In the genomic region with DNA sequence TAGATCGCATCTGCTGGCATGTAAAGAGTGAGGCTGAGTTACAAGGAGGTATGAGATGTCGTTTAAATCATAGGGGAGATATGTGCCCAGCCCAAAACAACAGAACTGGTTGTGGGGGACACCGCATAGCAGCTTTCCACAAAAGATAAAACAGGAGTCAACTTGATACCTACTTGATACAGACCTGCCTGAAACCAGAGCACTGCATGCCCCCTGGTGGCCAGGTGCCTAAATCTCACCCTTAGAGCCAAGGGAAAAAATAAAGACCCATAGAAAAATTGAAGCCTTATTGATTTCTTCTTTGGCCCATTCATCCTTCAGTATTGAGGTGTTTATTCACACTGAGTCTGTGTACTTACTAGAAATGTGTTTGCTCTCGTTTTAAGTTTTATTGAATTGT, we compare ENCODE assay signal across 9 mouse cellular contexts. TPM values are rescaled to one million over a fixed set of nuclear protein-coding genes. Genes with fewer than 3 reads are reported as not detected.
DNase-seq lines count a peak whose midpoint lies in the region; ATAC-seq and TF ChIP-seq lines count a peak whose summit lies in the region.
"Had no signal": no experiment of that assay in that cellular context is flagged by ENCODE, and none has a peak within 500 bp of the region (broad histone marks: within the 10 kb centered on the region; RNA-seq: fewer than 3 reads in every experiment).

No protein-coding gene starts in this region.

- H3K9ac ChIP-seq in lung, embryonic 14.5 days: no peak overlapping the region
- no peak overlapping the region for H3K9ac ChIP-seq in forebrain, embryonic 12.5 days
- H3K9ac ChIP-seq: stomach, embryonic 15.5 days had no signal

- peak; percentile 47 to 52 for DNase-seq in heart, postnatal 14 days
- DNase-seq in heart, adult 8-10 months (ENCODE audit: low spot score): no peak
- DNase-seq in A20 (ENCODE audit: low read depth, low spot score): peak; percentile 59
- peak; percentile 33 for DNase-seq in T-cell, adult 2 months (ENCODE audit: low spot score)
- DNase-seq in lung, embryonic 14.5 days: peak; percentile 63
- peak; percentile 22 to 69 for DNase-seq in thymus, postnatal 10 days (ENCODE audit: low spot score in 2 of 2)

- no peak overlapping the region for H3K27ac ChIP-seq in lung, embryonic 14.5 days (ENCODE audit: low read depth)
- no peak overlapping the region for H3K27ac ChIP-seq in forebrain, embryonic 12.5 days
- H3K27ac ChIP-seq: stomach, embryonic 15.5 days had no signal

- H3K4me2 ChIP-seq in lung, embryonic 14.5 days: no peak overlapping the region
- H3K4me2 ChIP-seq in forebrain, embryonic 12.5 days: no peak overlapping the region
- H3K4me2 ChIP-seq: stomach, embryonic 15.5 days had no signal

- no peaks in the 10 kb centered on the region for H3K4me1 ChIP-seq in lung, embryonic 14.5 days (ENCODE audit: insufficient read depth)
- H3K4me1 ChIP-seq in forebrain, embryonic 12.5 days: no peaks in the 10 kb centered on the region
- H3K4me1 ChIP-seq: stomach, embryonic 15.5 days had no signal

- 0 out of 2 replicates have a peak, but pooled peaks have one; percentile 16 for ATAC-seq in common myeloid progenitor, adult 5-6 weeks (replicated peaks; ENCODE audit: low read depth, poor library complexity, severe bottlenecking)
- no peak for ATAC-seq in lung, embryonic 14.5 days (ENCODE audit: insufficient read depth)
- ATAC-seq in forebrain, embryonic 12.5 days (ENCODE audit: low FRiP score): no peak

- peaks cover 19% of the 10 kb centered on the region for H3K36me3 ChIP-seq in lung, embryonic 14.5 days (ENCODE audit: insufficient read depth)
- peaks cover 14% of the 10 kb centered on the region; the same call in 1 of the 2 replicates for H3K36me3 ChIP-seq in forebrain, embryonic 12.5 days (replicated peaks)

- TF ChIP-seq CTCF in lung, embryonic 14.5 days (IDR thresholded peaks at IDR 0.05; ENCODE audit: low read depth): peak; percentile 68

- H3K4me3 ChIP-seq in lung, embryonic 14.5 days (ENCODE audit: low read depth, low read length): no peak overlapping the region
- no peak overlapping the region for H3K4me3 ChIP-seq in forebrain, embryonic 12.5 days (replicated peaks)
- H3K4me3 ChIP-seq: stomach, embryonic 15.5 days had no signal

- no peaks in the 10 kb centered on the region for H3K9me3 ChIP-seq in lung, embryonic 14.5 days (ENCODE audit: low read depth, low read length)
- no peaks in the 10 kb centered on the region for H3K9me3 ChIP-seq in forebrain, embryonic 12.5 days
- H3K9me3 ChIP-seq: stomach, embryonic 15.5 days had no signal

- 74% methylated on average over 4 of the region's 4 CpGs for WGBS in lung, embryonic 14.5 days
- 82% methylated on average over 4 of the region's 4 CpGs for WGBS in forebrain, embryonic 12.5 days

- intact Hi-C loops in heart, postnatal 14 days (cut with DNase I): loop anchor here (5.0 kb wide), 1 partner anchor 35 kb away; no protein-coding TSS in a partner anchor

- H3K27me3 ChIP-seq in lung, embryonic 14.5 days (ENCODE audit: insufficient read depth, low read length): no peaks in the 10 kb centered on the region
- no peaks in the 10 kb centered on the region for H3K27me3 ChIP-seq in forebrain, embryonic 12.5 days
- H3K27me3 ChIP-seq: stomach, embryonic 15.5 days had no signal

RNA-seq across cellular contexts. Expression of gene Popdc3, which starts 45.5 kb away (rescaled TPM):
- 10 to 100 TPM; 17.9 to 18.0 TPM for total RNA-seq in heart, postnatal 14 days (2021)
- 10 to 100 TPM; 25.5 to 40.5 (median 31.9) TPM for total RNA-seq in heart, adult 8-10 months (2022)
- not detected in 2 replicates for total RNA-seq in common myeloid progenitor, adult 5-6 weeks (2017)
- 0.45 and 0.99 TPM in 2 replicates for polyA plus RNA-seq in lung, embryonic 14.5 days (2014; fragmentation: Nextera tagmentation; extraction: Ambion mirVana)
- 0.10 and 0.19 TPM in 2 replicates for polyA plus RNA-seq in forebrain, embryonic 12.5 days (2016; fragmentation: Nextera tagmentation; extraction: Ambion mirVana)

Comparison
In these comparisons a context has a peak if more than half of its experiments do, and no peak if none do; other contexts are left out.
1. RNA of gene Popdc3, which starts 45.5 kb away (total RNA-seq): 25.5 to 40.5 TPM in heart, adult 8-10 months and 17.9 to 18.0 TPM in heart, postnatal 14 days; not detected in common myeloid progenitor, adult 5-6 weeks; every median in the first group is over 10 times any median in the second.